Comparison of ENCODE assay signal across 25 mouse cellular contexts in the genomic region with DNA sequence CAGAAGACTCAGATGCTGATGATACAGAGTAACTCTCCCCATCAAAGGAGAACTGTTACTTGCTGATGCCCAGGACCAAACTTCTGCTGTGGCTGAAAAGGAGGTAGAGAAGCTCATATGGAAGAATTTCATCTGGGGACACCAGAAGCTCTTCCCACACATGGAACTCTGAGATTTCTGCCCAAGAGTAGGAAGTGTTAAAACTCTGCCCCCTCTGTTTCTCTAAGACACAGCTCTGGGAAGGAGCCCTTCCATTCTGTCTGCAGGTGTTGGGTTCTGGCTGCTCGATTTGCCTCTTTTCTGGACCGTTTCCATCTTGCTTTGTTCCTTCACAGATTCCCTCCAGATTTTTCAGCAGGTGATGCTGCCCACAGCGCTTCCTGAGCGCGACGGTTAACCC.
"Had no signal": no experiment of that assay in that cellular context is flagged by ENCODE, and none has a peak within 500 bp of the region (broad histone marks: within the 10 kb centered on the region; RNA-seq: fewer than 3 reads in every experiment).

No protein-coding gene starts in this region.

- ATAC-seq: hindbrain, postnatal 0 days; intestine, embryonic 16.5 days had no signal

- H3K4me1 ChIP-seq: heart, embryonic 13.5 days; heart, embryonic 15.5 days; liver, embryonic 13.5 days had no signal

- H3K4me2 ChIP-seq: heart, embryonic 11.5 days; heart, embryonic 13.5 days; heart, embryonic 15.5 days; hindbrain, embryonic 13.5 days; hindbrain, embryonic 15.5 days; kidney, embryonic 15.5 days; limb, embryonic 12.5 days; liver, embryonic 11.5 days; liver, embryonic 13.5 days had no signal

- H3K36me3 ChIP-seq: heart, embryonic 13.5 days; heart, embryonic 15.5 days; hindbrain, embryonic 13.5 days; hindbrain, embryonic 15.5 days; kidney, embryonic 15.5 days; limb, embryonic 12.5 days; liver, embryonic 13.5 days had no signal

- DNase-seq: gastrocnemius, postnatal 14 days; heart, adult 2 months; heart, postnatal 14 days; heart, postnatal 36 days; kidney, adult 11 months; kidney, adult 2 months; kidney, adult 9 months; kidney, postnatal 14 days; kidney, postnatal 36 days; layer of hippocampus, adult 9-11 months; layer of hippocampus, postnatal 36 days; left cerebral cortex, postnatal 4 days; liver; liver, embryonic 13.5 days had no signal

- H3K4me3 ChIP-seq: heart, adult 2 months; heart, embryonic 13.5 days; heart, embryonic 15.5 days; hindbrain, embryonic 13.5 days; hindbrain, embryonic 15.5 days; kidney, embryonic 15.5 days; limb, embryonic 12.5 days; liver, embryonic 13.5 days had no signal

- H3K27ac ChIP-seq: heart, adult 2 months; heart, embryonic 13.5 days; heart, embryonic 15.5 days; hindbrain, embryonic 13.5 days; hindbrain, embryonic 15.5 days; hindbrain, postnatal 0 days; kidney, embryonic 15.5 days; kidney, postnatal 0 days; limb, embryonic 12.5 days; liver, embryonic 13.5 days had no signal

- H3K9ac ChIP-seq: heart, embryonic 13.5 days; heart, embryonic 15.5 days; hindbrain, embryonic 13.5 days; hindbrain, embryonic 15.5 days; kidney, embryonic 15.5 days; limb, embryonic 12.5 days; liver, embryonic 13.5 days had no signal

- H3K9me3 ChIP-seq: heart, embryonic 13.5 days; heart, embryonic 15.5 days; hindbrain, embryonic 13.5 days; hindbrain, embryonic 15.5 days; kidney, embryonic 15.5 days; limb, embryonic 12.5 days; liver, embryonic 13.5 days had no signal

- H3K27me3 ChIP-seq: heart, embryonic 13.5 days; heart, embryonic 15.5 days; hindbrain, embryonic 13.5 days; hindbrain, embryonic 15.5 days; kidney, embryonic 15.5 days; limb, embryonic 12.5 days; liver, embryonic 13.5 days had no signal
